Mouse (Mus musculus): Measurements from ENCODE around the gene Stard13.
A peak's percentile ranks its signal among the peaks of the same experiment; 100 is the strongest.

The Stard13 gene

GRCm38 (mm10) chr5:151228367-151229005 lies 5.2 kb downstream of the Stard13 start:
- no peak for DNase-seq (ENCODE audit: low read depth, low spot score)

- no peak for DNase-seq (ENCODE audit: low read depth, low spot score)
Observed at GRCm38 (mm10) chr5:151223696-151224366, 9.8 kb downstream of the Stard13 start.

- no peak for DNase-seq (ENCODE audit: low read depth, low spot score)
Observed at GRCm38 (mm10) chr5:151222791-151223190, 10.8 kb downstream of the Stard13 start.

GRCm38 (mm10) chr5:151218689-151219115 lies 14.9 kb downstream of the Stard13 start:
- no peak for DNase-seq (ENCODE audit: low read depth, low spot score)

GRCm38 (mm10) chr5:151213097-151213496 lies 20.5 kb downstream of the Stard13 start:
- DNase-seq (ENCODE audit: low read depth, low spot score) = no peak

GRCm38 (mm10) chr5:151210869-151211268 lies 22.8 kb downstream of the Stard13 start:
- no peak for DNase-seq (ENCODE audit: low read depth, low spot score)

- no peak for DNase-seq (ENCODE audit: low read depth, low spot score)
Observed at GRCm38 (mm10) chr5:151210060-151210459, 23.6 kb downstream of the Stard13 start.

GRCm38 (mm10) chr5:151205017-151205416 lies 28.6 kb downstream of the Stard13 start:
- DNase-seq (ENCODE audit: low read depth, low spot score) = no peak

GRCm38 (mm10) chr5:151202925-151203324 lies 30.7 kb downstream of the Stard13 start:
- DNase-seq (ENCODE audit: low read depth, low spot score) = no peak

GRCm38 (mm10) chr5:151201220-151201619 lies 32.4 kb downstream of the Stard13 start:
- no peak for DNase-seq (ENCODE audit: low read depth, low spot score)

- DNase-seq (ENCODE audit: low read depth, low spot score) = no peak
Observed at GRCm38 (mm10) chr5:151199235-151199634, 34.4 kb downstream of the Stard13 start.

GRCm38 (mm10) chr5:151196603-151197272 lies 36.9 kb downstream of the Stard13 start:
- DNase-seq (ENCODE audit: low read depth, low spot score) = no peak

GRCm38 (mm10) chr5:151193885-151194520 lies 39.6 kb downstream of the Stard13 start:
- no peak for DNase-seq (ENCODE audit: low read depth, low spot score)

GRCm38 (mm10) chr5:151192266-151192665 lies 41.4 kb downstream of the Stard13 start:
- no peak for DNase-seq (ENCODE audit: low read depth, low spot score)

GRCm38 (mm10) chr5:151190764-151191163 lies 42.9 kb downstream of the Stard13 start:
- DNase-seq (ENCODE audit: low read depth, low spot score) = no peak

- DNase-seq (ENCODE audit: low read depth, low spot score) = peak; percentile 84
Observed at GRCm38 (mm10) chr5:151189789-151190378, 43.8 kb downstream of the Stard13 start.

GRCm38 (mm10) chr5:151189321-151189720 lies 44.3 kb downstream of the Stard13 start:
- no peak for DNase-seq (ENCODE audit: low read depth, low spot score)

- no peak for DNase-seq (ENCODE audit: low read depth, low spot score)
Observed at GRCm38 (mm10) chr5:151188659-151189058, 45.0 kb downstream of the Stard13 start.

- no peak for DNase-seq (ENCODE audit: low read depth, low spot score)
Observed at GRCm38 (mm10) chr5:151187336-151187735, 46.3 kb downstream of the Stard13 start.

- no peak for DNase-seq (ENCODE audit: low read depth, low spot score)
Observed at GRCm38 (mm10) chr5:151185286-151185856, 48.3 kb downstream of the Stard13 start.

GRCm38 (mm10) chr5:151183656-151184240 lies 49.9 kb downstream of the Stard13 start:
- DNase-seq (ENCODE audit: low read depth, low spot score) = no peak
